Mouse (Mus musculus) megakaryocyte, embryonic 14.5 days (primary cell): ENCODE results near the gene Ahcyl2. TPM values are rescaled to one million over a fixed set of nuclear protein-coding genes. Genes with fewer than 3 reads are reported as not detected.

ENCODE experiments used
- H3K27me3 ChIP-seq: replicated peaks from 2 replicates; pipeline ENCODE3; 2012; ENCODE audit warnings: inconsistent platforms
- H3K36me3 ChIP-seq: replicated peaks from 2 replicates; pipeline ENCODE3; 2012; ENCODE audit warnings: low read length, inconsistent platforms, mixed read lengths
- H3K4me1 ChIP-seq: 2 replicates; pipeline ENCODE4 v1.6.1; 2012; ENCODE audit warnings: inconsistent platforms
- H3K4me3 ChIP-seq: replicated peaks from 2 replicates; pipeline ENCODE3; 2012; ENCODE audit warnings: moderate library complexity, mild to moderate bottlenecking, inconsistent platforms
- H3K9me3 ChIP-seq: 2 replicates; pipeline ENCODE4 v1.6.1; 2012; ENCODE audit warnings: inconsistent platforms
- FLI1 ChIP-seq: IDR thresholded peaks from 2 replicates; pipeline ENCODE4 v1.6.1; 2012; ENCODE audit warnings: low read length, inconsistent platforms, mixed read lengths
- GATA1 ChIP-seq: IDR thresholded peaks from 3 replicates; pipeline ENCODE4 v1.6.1; 2012; ENCODE audit warnings: mixed read lengths, low read length, inconsistent platforms, borderline replicate concordance
- polyA plus RNA-seq: library from polyadenylated mRNA; stranded (reverse); fragments of >175 nt; gene quantifications from 2 replicates; pipeline ENCODE4 v1.2.3, GENCODE M21; 2012; ENCODE audit warnings: low replicate concordance; ENCODE audit not compliant: insufficient read depth

Ahcyl2 gene
- polyA plus RNA-seq, 1 experiment, result 3.1 TPM

DNA sequence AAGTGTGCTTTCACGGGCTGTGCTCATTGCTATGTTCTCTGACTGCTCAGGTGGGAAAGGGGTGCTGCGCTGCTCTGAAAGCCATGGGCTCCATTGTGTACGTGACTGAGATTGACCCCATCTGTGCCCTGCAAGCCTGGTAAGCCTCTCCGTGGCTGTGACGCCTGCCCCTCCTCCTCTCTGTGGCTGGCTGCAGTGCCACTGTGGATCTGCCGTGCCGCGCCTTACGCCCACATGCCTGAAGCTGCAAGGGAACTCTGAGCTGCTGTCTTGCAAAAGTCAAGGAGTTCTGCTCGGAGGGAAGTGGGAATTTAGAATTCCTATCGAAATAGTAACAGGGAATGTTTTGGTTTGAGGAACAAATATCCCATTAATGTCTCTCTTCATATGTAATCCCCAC, 123.3 kb downstream of the Ahcyl2 start:
- H3K9me3 ChIP-seq, result no peaks in the 10 kb centered on the region
- no peaks in the 10 kb centered on the region for H3K4me1 ChIP-seq
- H3K27me3 ChIP-seq, result no peaks in the 10 kb centered on the region
- TF ChIP-seq FLI1 (no peak), GATA1 (no peak)
- H3K4me3 ChIP-seq, result no peak overlapping the region
- peaks cover 4% of the 10 kb centered on the region for H3K36me3 ChIP-seq

DNA sequence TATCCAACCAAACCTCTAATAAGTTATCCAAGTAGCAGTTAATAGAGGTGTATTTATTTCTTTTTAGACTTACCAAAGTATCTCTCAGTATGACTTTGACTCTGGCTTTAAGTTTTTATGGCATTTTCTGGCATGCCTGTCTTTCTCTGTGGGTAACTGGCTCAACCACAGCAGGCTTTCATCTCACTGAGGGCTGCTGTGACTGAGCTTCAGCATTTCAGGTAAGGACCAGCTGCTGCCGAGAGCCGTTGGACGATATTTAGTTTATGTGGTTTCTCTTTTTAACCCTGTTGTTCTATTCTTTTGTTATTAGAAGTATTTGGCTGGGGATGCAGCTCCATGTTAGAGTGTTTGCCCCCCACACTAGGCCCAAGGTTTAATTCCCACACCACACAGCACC, 129.2 kb downstream of the Ahcyl2 start:
- H3K4me3 ChIP-seq, result no peak overlapping the region
- no peaks in the 10 kb centered on the region for H3K9me3 ChIP-seq
- H3K27me3 ChIP-seq, result no peaks in the 10 kb centered on the region
- H3K36me3 ChIP-seq, result peaks cover 6% of the 10 kb centered on the region
- H3K4me1 ChIP-seq, result peaks cover 10% of the 10 kb centered on the region
- TF ChIP-seq FLI1 (no peak), GATA1 (no peak)

DNA sequence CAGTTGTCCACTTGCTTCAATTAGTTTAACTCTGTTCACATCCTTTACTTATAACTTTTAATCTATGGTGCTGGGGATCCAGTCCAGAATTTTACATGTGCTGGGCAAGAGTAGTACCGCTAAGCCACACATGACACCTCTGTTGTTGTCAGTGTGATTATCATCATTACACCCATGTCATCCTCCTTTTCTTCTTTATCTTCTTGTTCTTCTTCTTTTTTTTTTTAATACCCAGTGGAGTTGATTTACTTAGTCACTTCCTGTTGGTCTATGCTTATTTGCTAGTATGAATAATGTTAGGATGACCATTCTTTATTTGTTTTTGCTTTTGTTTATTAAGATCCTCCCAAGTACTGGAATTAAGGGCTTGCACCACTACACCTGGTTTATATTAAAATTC, 133.6 kb downstream of the Ahcyl2 start:
- no peaks in the 10 kb centered on the region for H3K9me3 ChIP-seq
- TF ChIP-seq GATA1 (no peak), FLI1 (no peak)
- peaks cover 9% of the 10 kb centered on the region for H3K36me3 ChIP-seq
- peaks cover 2% of the 10 kb centered on the region for H3K27me3 ChIP-seq
- H3K4me3 ChIP-seq, result no peak overlapping the region
- peaks cover 13% of the 10 kb centered on the region for H3K4me1 ChIP-seq

DNA sequence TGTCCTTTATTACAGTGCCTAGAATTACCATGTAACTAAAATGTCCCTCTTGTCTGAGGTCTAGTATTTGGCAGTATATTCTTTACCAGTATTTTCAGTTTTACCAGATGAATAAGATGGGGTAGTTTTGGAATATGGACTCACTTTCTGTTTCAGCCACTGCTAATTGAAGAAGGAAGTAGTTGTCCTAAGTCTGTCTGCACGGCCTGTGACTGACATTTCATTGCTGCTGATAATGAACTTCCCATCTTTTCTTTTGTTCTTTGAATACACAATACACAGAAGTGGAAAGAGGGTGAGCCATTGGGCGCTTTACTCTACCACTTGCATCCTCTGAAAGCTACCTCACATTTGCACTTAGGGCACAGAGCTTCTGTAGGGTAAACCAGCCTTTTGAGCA, 134.4 kb downstream of the Ahcyl2 start:
- Histone ChIP-seq H3K27me3 (peaks cover 2% of the 10 kb centered on the region), H3K4me3 (no peak overlapping the region), H3K36me3 (peaks cover 8% of the 10 kb centered on the region), H3K4me1 (peaks cover 11% of the 10 kb centered on the region), H3K9me3 (no peaks in the 10 kb centered on the region)
- TF ChIP-seq FLI1, result no peak
- no peak for TF ChIP-seq GATA1

DNA sequence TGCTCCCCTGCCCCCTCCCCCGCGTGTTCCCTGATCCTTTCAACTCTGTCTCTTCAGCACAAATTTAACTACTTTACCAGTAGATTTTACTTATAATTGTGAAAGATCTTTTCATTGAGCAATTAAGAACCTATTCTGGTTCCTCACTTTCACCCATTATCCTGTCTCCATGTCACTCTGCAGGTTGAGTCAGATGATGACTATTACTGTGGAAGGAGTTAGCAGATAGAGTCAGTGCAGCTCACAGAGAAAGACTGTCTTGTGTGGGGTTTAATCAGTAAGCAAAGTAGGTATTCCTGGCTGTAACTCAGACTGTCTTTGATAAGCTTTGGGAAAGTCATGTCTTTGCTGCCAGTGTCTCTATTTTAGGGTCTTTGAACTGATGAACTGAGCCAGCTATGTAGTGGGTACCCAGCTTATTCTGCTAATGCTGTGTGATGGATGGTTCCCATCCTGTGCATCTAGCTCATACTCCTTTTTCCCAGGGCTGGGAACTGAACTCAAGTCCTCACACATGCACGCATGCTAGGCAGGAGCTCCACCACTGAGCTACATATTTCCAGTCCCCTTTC, 135.6 kb downstream of the Ahcyl2 start:
- TF ChIP-seq GATA1, result no peak
- TF ChIP-seq FLI1, result no peak
- H3K27me3 ChIP-seq, result peaks cover 2% of the 10 kb centered on the region
- peaks cover 8% of the 10 kb centered on the region; the same call in 1 of the 2 replicates for H3K4me1 ChIP-seq
- peaks cover 6% of the 10 kb centered on the region for H3K36me3 ChIP-seq
- H3K4me3 ChIP-seq, result no peak overlapping the region
- no peaks in the 10 kb centered on the region for H3K9me3 ChIP-seq

DNA sequence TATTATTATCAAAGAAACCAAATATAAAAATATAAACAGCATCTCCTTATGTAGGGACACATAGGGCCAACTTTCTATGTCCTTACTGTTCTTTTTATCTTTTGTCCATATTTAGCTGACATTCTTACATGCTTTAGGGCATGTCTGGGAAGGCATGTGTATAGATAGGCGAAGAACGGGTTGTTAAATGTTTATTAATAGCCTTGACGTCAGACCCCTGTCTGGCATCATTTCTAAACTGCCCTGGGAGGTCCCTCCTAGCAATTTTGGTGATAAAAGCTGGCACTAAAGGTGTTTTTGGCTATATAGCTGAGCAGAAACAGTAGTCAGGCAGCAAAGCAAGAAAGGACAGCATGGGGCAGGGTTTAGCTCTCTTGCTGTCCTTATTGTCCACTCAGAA, 136.5 kb downstream of the Ahcyl2 start:
- H3K4me3 ChIP-seq, result no peak overlapping the region
- H3K36me3 ChIP-seq, result peaks cover 9% of the 10 kb centered on the region
- no peaks in the 10 kb centered on the region for H3K9me3 ChIP-seq
- no peak for TF ChIP-seq GATA1
- TF ChIP-seq FLI1, result no peak
- H3K27me3 ChIP-seq, result peaks cover 2% of the 10 kb centered on the region
- H3K4me1 ChIP-seq, result peaks cover 8% of the 10 kb centered on the region; the same call in 1 of the 2 replicates

DNA sequence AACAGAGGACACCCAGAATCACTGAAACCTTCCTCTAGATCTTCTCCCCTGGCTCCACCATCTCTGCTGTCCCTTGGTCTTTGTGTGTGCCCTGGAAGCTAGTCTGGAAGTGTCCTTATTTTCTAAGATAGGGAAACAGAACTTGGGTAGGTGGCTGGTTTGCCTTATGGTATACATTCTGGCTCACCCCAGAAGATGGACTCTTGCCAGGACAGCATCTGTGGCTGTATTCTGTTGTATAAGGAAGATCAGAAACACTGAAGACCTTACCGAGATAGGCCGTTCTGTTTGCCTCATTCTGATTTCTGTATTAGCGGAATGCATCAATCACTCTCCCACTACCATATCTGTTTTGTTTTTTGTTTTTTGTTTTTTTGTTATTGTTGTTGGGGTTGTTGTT, 142.8 kb downstream of the Ahcyl2 start:
- TF ChIP-seq FLI1 (no peak), GATA1 (no peak)
- Histone ChIP-seq H3K4me3 (no peak overlapping the region), H3K4me1 (no peaks in the 10 kb centered on the region), H3K36me3 (peaks cover 13% of the 10 kb centered on the region), H3K9me3 (no peaks in the 10 kb centered on the region), H3K27me3 (peaks cover 15% of the 10 kb centered on the region)

DNA sequence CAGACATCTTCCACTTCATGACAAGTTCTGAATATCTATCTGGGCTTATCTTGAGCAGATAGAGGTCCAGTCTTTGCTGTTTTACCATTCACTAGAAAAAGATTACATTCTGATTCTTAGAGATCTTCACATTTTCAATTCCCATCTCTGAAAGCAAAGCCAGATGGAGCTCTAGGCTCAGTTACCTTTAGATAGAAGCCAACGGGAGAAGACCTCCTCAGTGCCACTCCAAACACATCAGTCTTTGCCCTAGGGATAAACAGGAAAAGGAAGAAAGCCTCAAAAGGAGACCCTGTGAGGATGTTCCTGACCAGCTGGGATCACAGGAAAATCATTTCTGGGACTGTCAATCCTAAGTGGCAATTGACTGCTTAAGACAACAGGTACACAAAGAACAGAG, 145.9 kb downstream of the Ahcyl2 start:
- TF ChIP-seq FLI1 (no peak), GATA1 (no peak)
- H3K9me3 ChIP-seq, result no peaks in the 10 kb centered on the region
- peaks cover 11% of the 10 kb centered on the region for H3K36me3 ChIP-seq
- H3K4me1 ChIP-seq, result peaks cover 21% of the 10 kb centered on the region
- H3K27me3 ChIP-seq, result peaks cover 43% of the 10 kb centered on the region
- H3K4me3 ChIP-seq, result no peak overlapping the region

DNA sequence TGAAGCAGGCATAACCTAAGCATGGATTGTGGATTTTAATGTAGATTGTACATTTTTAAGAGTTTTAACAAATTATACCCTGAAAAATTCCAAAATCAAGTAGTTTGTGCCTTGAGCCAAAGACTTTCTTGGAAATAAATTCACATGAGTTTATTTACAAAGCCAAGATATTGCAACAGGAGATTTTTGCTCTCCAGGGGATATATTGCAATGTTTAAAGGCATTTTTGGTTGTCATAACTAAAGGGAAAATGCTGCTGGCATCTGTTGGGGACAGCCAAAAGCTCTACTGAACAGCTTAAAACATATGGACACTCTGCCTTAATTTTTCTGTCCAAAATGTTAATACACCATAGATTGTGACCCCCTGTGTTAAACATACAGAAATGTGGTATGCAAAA, 146.3 kb downstream of the Ahcyl2 start:
- Histone ChIP-seq H3K27me3 (peaks cover 48% of the 10 kb centered on the region), H3K4me1 (peaks cover 21% of the 10 kb centered on the region), H3K4me3 (no peak overlapping the region), H3K9me3 (no peaks in the 10 kb centered on the region), H3K36me3 (peaks cover 9% of the 10 kb centered on the region)
- TF ChIP-seq FLI1, result no peak
- no peak for TF ChIP-seq GATA1

DNA sequence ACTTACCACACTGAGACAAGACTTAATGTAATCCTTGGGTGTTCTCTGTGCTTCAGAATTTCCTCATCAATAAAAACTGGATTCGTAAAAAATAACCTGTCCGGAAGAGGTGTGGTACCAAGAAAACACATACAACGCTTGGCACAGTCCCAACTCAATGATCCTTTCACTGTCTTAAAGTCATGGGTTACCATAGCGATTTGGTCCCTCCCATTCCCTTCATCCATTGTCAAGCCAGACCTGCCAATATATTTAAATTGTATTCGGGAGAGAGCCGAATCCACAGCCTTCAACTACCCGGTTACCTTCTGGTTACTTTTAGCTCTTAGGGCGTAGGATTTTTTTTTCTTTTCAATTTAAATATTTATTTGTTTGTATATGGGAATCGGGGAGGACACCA, 148.0 kb downstream of the Ahcyl2 start:
- H3K27me3 ChIP-seq, result peaks cover 58% of the 10 kb centered on the region
- peak overlapping the region; percentile 95 for H3K4me3 ChIP-seq
- no peaks in the 10 kb centered on the region for H3K9me3 ChIP-seq
- TF ChIP-seq FLI1, result no peak
- TF ChIP-seq GATA1, result no peak
- H3K4me1 ChIP-seq, result peaks cover 21% of the 10 kb centered on the region
- no peaks in the 10 kb centered on the region for H3K36me3 ChIP-seq
